ENCODE assay signal across 25 mouse cellular contexts in genomic region chrX:136996256-136996655, GRCm38 (mm10). TPM values are rescaled to one million over a fixed set of nuclear protein-coding genes. Genes with fewer than 3 reads are reported as not detected.
DNase-seq lines count a peak whose midpoint lies in the region; ATAC-seq and TF ChIP-seq lines count a peak whose summit lies in the region.
"Had no signal": no experiment of that assay in that cellular context is flagged by ENCODE, and none has a peak within 500 bp of the region (broad histone marks: within the 10 kb centered on the region; RNA-seq: fewer than 3 reads in every experiment).

No protein-coding gene starts in this region.

- TF ChIP-seq EP300 in MEL (IDR thresholded peaks at IDR 0.05; ENCODE audit: low read depth in 1 of 2, low read length in 2 of 2), result peak; percentile 39 to 50

- no peak for TF ChIP-seq RAD21 in MEL (IDR thresholded peaks at IDR 0.05; ENCODE audit: low read depth, low read length)

- no peak for ATAC-seq in activated CD4-positive, CD25-positive, alpha-beta regulatory T cell, adult 4 months
- ATAC-seq: CD4-positive, CD25-positive, alpha-beta regulatory T cell, adult 4 months; Patski had no signal

- H3K36me3 ChIP-seq in spleen, adult 2 months (ENCODE audit: control insufficient read depth, insufficient read depth, low read length), result no peaks in the 10 kb centered on the region
- peaks cover 0 to 20% of the 10 kb centered on the region in 2 experiments; a peak in 2 of 4 replicates for H3K36me3 ChIP-seq in MEL (ENCODE audit: control insufficient read depth in 1 of 2, insufficient read depth in 2 of 2, low read length in 2 of 2)

- no peaks in the 10 kb centered on the region for H3K9me3 ChIP-seq in MEL (replicated peaks; ENCODE audit: insufficient read depth, low read length)
- H3K9me3 ChIP-seq: G1E had no signal

- H3K27me3 ChIP-seq in spleen, adult 2 months (ENCODE audit: control insufficient read depth, insufficient read depth, low read length), result no peaks in the 10 kb centered on the region
- H3K27me3 ChIP-seq in MEL (ENCODE audit: control insufficient read depth in 1 of 2, insufficient read depth in 2 of 2, low read length in 2 of 2), result no peaks in the 10 kb centered on the region
- no peaks in the 10 kb centered on the region for H3K27me3 ChIP-seq in cerebellum, adult 2 months (ENCODE audit: control insufficient read depth, insufficient read depth, low read length)
- H3K27me3 ChIP-seq: CH12.LX had no signal

- no peak overlapping the region for H3K9ac ChIP-seq in MEL (ENCODE audit: control insufficient read depth, low read depth, low read length, poor library complexity, severe bottlenecking)

- peaks cover 3% of the 10 kb centered on the region; the same call in 1 of the 2 replicates for H3K4me1 ChIP-seq in spleen, adult 2 months (ENCODE audit: control insufficient read depth, insufficient read depth, insufficient read length)
- H3K4me1 ChIP-seq in MEL (ENCODE audit: control insufficient read depth in 1 of 2, insufficient read depth in 2 of 2, low read length in 2 of 2), result peaks cover 8 to 9% of the 10 kb centered on the region in 2 experiments; a peak in 3 of 4 replicates
- H3K4me1 ChIP-seq in cerebellum, adult 2 months (ENCODE audit: control insufficient read depth, insufficient read depth, low read length), result no peaks in the 10 kb centered on the region

- no peak for TF ChIP-seq CTCF in spleen, adult 2 months (IDR thresholded peaks at IDR 0.05; ENCODE audit: extremely low read depth, insufficient read depth, insufficient read length, insufficient replicate concordance)
- no peak for TF ChIP-seq CTCF in MEL (IDR thresholded peaks at IDR 0.05 in 2 of 3, conservative IDR thresholded peaks at IDR 0.05 in 1 of 3; ENCODE audit: control insufficient read depth in 1 of 3, insufficient read depth in 1 of 3, low read depth in 2 of 3, low read length in 3 of 3, poor library complexity in 1 of 3, severe bottlenecking in 1 of 3)
- TF ChIP-seq CTCF in cerebellum, adult 2 months (IDR thresholded peaks at IDR 0.05; ENCODE audit: borderline replicate concordance, insufficient read depth, low read depth, low read length), result no peak

- H3K27ac ChIP-seq in spleen, adult 2 months (ENCODE audit: insufficient read depth, low read length), result peak overlapping the region; percentile 59
- H3K27ac ChIP-seq in MEL (ENCODE audit: control insufficient read depth, low read depth, low read length), result no peak overlapping the region
- no peak overlapping the region for H3K27ac ChIP-seq in cerebellum, adult 2 months (ENCODE audit: insufficient read depth, low read length)

- no peak for TF ChIP-seq POLR2A in spleen, adult 2 months (IDR thresholded peaks at IDR 0.05; ENCODE audit: low read depth, low read length)
- TF ChIP-seq POLR2A in MEL (IDR thresholded peaks at IDR 0.05; ENCODE audit: control insufficient read depth in 1 of 2, insufficient read depth in 1 of 2, low read depth in 1 of 2, low read length in 2 of 2, poor library complexity in 1 of 2), result no peak
- TF ChIP-seq POLR2A in cerebellum, adult 2 months (IDR thresholded peaks at IDR 0.05; ENCODE audit: borderline replicate concordance, insufficient read depth, low read length), result no peak

- WGBS in spleen, adult 2 months, result 50% methylated on average over 2 of the region's 2 CpGs
- 65% methylated on average over 2 of the region's 2 CpGs for WGBS in cerebellum, adult 2 months

- no peak for DNase-seq in spleen, adult 2 months (ENCODE audit: low read depth in 1 of 2, low spot score in 2 of 2)
- DNase-seq in spleen, postnatal 4 days (ENCODE audit: low spot score in 2 of 2), result no peak
- DNase-seq in A20 (ENCODE audit: low read depth, low spot score) (peak; percentile 58), MEL (ENCODE audit: low read depth, low spot score) (peak; percentile 32)
- no peak for DNase-seq in cerebellum, adult 2 months
- DNase-seq: adrenal gland, adult 2 months; adrenal gland, adult 8-10 months; adrenal gland, postnatal 10 days; adrenal gland, postnatal 14 days; adrenal gland, postnatal 25 days; adrenal gland, postnatal 36 days; B cell, adult 2 months; cerebellum, adult 11 months; cerebellum, adult 11-12 months; cerebellum, adult 18-20 months; cerebellum, adult 8-10 months; cerebellum, adult 9-10 months; cerebellum, adult 9-11 months had no signal

- no peaks in the 10 kb centered on the region for H3K79me2 ChIP-seq in MEL (ENCODE audit: control insufficient read depth, insufficient read depth, low read length, poor library complexity)

- H3K4me3 ChIP-seq in spleen, adult 2 months (ENCODE audit: extremely low read depth, insufficient read depth, insufficient read length), result no peak overlapping the region
- H3K4me3 ChIP-seq in MEL (ENCODE audit: control insufficient read depth in 1 of 2, insufficient read depth in 1 of 2, low read depth in 2 of 2, low read length in 2 of 2), result peak overlapping the region in 1 of 2 experiments; percentile 29; a peak in 1 of 4 replicates
- no peak overlapping the region for H3K4me3 ChIP-seq in cerebellum, adult 2 months (replicated peaks; ENCODE audit: insufficient read depth, low read depth, low read length)

TF ChIP-seq in MEL, 35 proteins besides CTCF, POLR2A, EP300 and RAD21:
- TF ChIP-seq TAL1 (IDR thresholded peaks at IDR 0.05; ENCODE audit: low read length) (peak; percentile 51), E2F4 (IDR thresholded peaks at IDR 0.05; ENCODE audit: borderline replicate concordance, low read depth, low read length) (no peak), ETS1 (IDR thresholded peaks at IDR 0.05; ENCODE audit: low read depth, low read length) (peak; percentile 55), RCOR1 (IDR thresholded peaks at IDR 0.05; ENCODE audit: low read depth, low read length) (no peak), TCF12 (IDR thresholded peaks at IDR 0.05; ENCODE audit: low read depth, low read length) (peak; percentile 65)
TF ChIP-seq in MEL: peak in this region for 3.

RNA-seq across cellular contexts. Expression of gene Zcchc18, which starts 3.3 kb away (rescaled TPM):
- 3.0 and 3.5 TPM in 2 replicates for polyA plus RNA-seq in spleen, adult 2 months (2012; rRNA removed)
- 0.04 TPM in 1 of 2 replicates, not detected in the other for total RNA-seq in MEL (2012; rRNA removed)
- under 1 TPM in 1 of 2 experiments, not detected in 1; 0.61 TPM for polyA plus RNA-seq in MEL (2012; ENCODE audit: insufficient read depth in 1 of 2, insufficient read length in 2 of 2, low read depth in 1 of 2, low replicate concordance in 2 of 2, missing spikeins in 1 of 2)
- 219 and 227 TPM in 2 replicates for polyA plus RNA-seq in cerebellum, adult 2 months (2012; rRNA removed)
- 10 to 100 TPM; 37.8 to 42.4 TPM for polyA plus RNA-seq in activated CD4-positive, CD25-positive, alpha-beta regulatory T cell, adult 4 months (2017; shearing (Covaris generic))
- polyA plus RNA-seq: G1E had no signal

RNA-seq across cellular contexts. Expression of gene Tmsb15b1, which starts 19.6 kb away (rescaled TPM):
- polyA plus RNA-seq in spleen, adult 2 months (2012; rRNA removed), result 0.34 and 0.41 TPM in 2 replicates
- total RNA-seq in MEL (2012; rRNA removed), result not detected in 2 replicates
- polyA plus RNA-seq in MEL (2012; ENCODE audit: insufficient read depth in 1 of 2, insufficient read length in 2 of 2, low read depth in 1 of 2, low replicate concordance in 2 of 2, missing spikeins in 1 of 2), result not detected
- 13.2 and 15.0 TPM in 2 replicates for polyA plus RNA-seq in cerebellum, adult 2 months (2012; rRNA removed)
- polyA plus RNA-seq in activated CD4-positive, CD25-positive, alpha-beta regulatory T cell, adult 4 months (2017; shearing (Covaris generic)), result 10 to 100 TPM; 26.6 to 39.7 TPM
- polyA plus RNA-seq: adrenal gland, adult 2 months; C2C12; G1E; Patski had no signal

RNA-seq across cellular contexts. Expression of gene Tmsb15l, which starts 19.6 kb away (rescaled TPM):
- polyA plus RNA-seq in spleen, adult 2 months (2012; rRNA removed), result 0.47 and 0.58 TPM in 2 replicates
- not detected in 2 replicates for total RNA-seq in MEL (2012; rRNA removed)
- not detected for polyA plus RNA-seq in MEL (2012; ENCODE audit: insufficient read depth in 1 of 2, insufficient read length in 2 of 2, low read depth in 1 of 2, low replicate concordance in 2 of 2, missing spikeins in 1 of 2)
- 6.4 and 7.7 TPM in 2 replicates for polyA plus RNA-seq in cerebellum, adult 2 months (2012; rRNA removed)
- polyA plus RNA-seq in activated CD4-positive, CD25-positive, alpha-beta regulatory T cell, adult 4 months (2017; shearing (Covaris generic)), result 10 to 100 TPM in 1 of 2 experiments, 1 to 10 TPM in 1; 2.2 to 13.1 TPM
- total RNA-seq: adrenal gland, adult 18-20 months; adrenal gland, postnatal 14 days had no signal
- polyA plus RNA-seq: G1E had no signal

RNA-seq across cellular contexts. Expression of gene Tmsb15b2, which starts 21.0 kb away (rescaled TPM):
- polyA plus RNA-seq in spleen, adult 2 months (2012; rRNA removed), result not detected in 2 replicates
- not detected in 2 replicates for total RNA-seq in MEL (2012; rRNA removed)
- not detected for polyA plus RNA-seq in MEL (2012; ENCODE audit: insufficient read depth in 1 of 2, insufficient read length in 2 of 2, low read depth in 1 of 2, low replicate concordance in 2 of 2, missing spikeins in 1 of 2)
- polyA plus RNA-seq in cerebellum, adult 2 months (2012; rRNA removed), result 18.5 and 19.8 TPM in 2 replicates
- polyA plus RNA-seq in activated CD4-positive, CD25-positive, alpha-beta regulatory T cell, adult 4 months (2017; shearing (Covaris generic)), result 10 to 100 TPM; 12.1 to 77.0 TPM
- total RNA-seq: G1E had no signal
- polyA plus RNA-seq: adrenal gland, adult 2 months; C2C12; G1E had no signal

RNA-seq across cellular contexts. Expression of gene Slc25a53, which starts 41.8 kb away (rescaled TPM):
- polyA plus RNA-seq in spleen, adult 2 months (2012; rRNA removed), result 29.4 and 29.7 TPM in 2 replicates
- 4.2 and 5.1 TPM in 2 replicates for total RNA-seq in MEL (2012; rRNA removed)
- 1 to 10 TPM in 1 of 2 experiments, not detected in 1; 8.6 TPM for polyA plus RNA-seq in MEL (2012; ENCODE audit: insufficient read depth in 1 of 2, insufficient read length in 2 of 2, low read depth in 1 of 2, low replicate concordance in 2 of 2, missing spikeins in 1 of 2)
- 15.9 and 17.3 TPM in 2 replicates for polyA plus RNA-seq in cerebellum, adult 2 months (2012; rRNA removed)
- polyA plus RNA-seq in activated CD4-positive, CD25-positive, alpha-beta regulatory T cell, adult 4 months (2017; shearing (Covaris generic)), result 1 to 10 TPM; 6.2 to 9.6 TPM

Comparison
In these comparisons a context has a peak if more than half of its experiments do, and no peak if none do; other contexts are left out.
1. DNase-seq: peak in A20 (single experiment) and MEL (single experiment); none in spleen, adult 2 months (0 of 2), spleen, postnatal 4 days (0 of 2) and cerebellum, adult 2 months (0 of 2).
2. RNA of gene Tmsb15b1, which starts 19.6 kb away (polyA plus RNA-seq): 26.6 to 39.7 TPM in activated CD4-positive, CD25-positive, alpha-beta regulatory T cell, adult 4 months and 13.2 to 15.0 TPM in cerebellum, adult 2 months; 0.34 to 0.41 TPM in spleen, adult 2 months and not detected in MEL; every median in the first group is over 10 times any median in the second.